Mouse (Mus musculus) Patski (cell line): ENCODE data around the gene Atg9b. TPM values are rescaled to one million over a fixed set of nuclear protein-coding genes. Genes with fewer than 3 reads are reported as not detected.

ENCODE experiments used
- ATAC-seq: fragments of 100-300 bp; one replicate; pipeline ENCODE4 v1.8.0; 2021
- CTCF ChIA-PET: fragments of 350-600 bp; sonication (Branson Sonifier 250); formaldehyde crosslinking; loops from one replicate; lab custom pipeline; 2022; ENCODE audit warnings: inconsistent platforms; lab: Charles Lee
- POLR2A ChIA-PET: fragments of 350-600 bp; sonication (Branson Sonifier 250); formaldehyde crosslinking; loops from one replicate; lab custom pipeline; 2022; ENCODE audit warnings: antibody characterized with exemption, inconsistent platforms; lab: Charles Lee
- DNase-seq: peaks from one replicate; pipeline ENCODE4 v3.0.0-alpha.2; 2011; ENCODE audit warnings: low read depth, low spot score
- H3K27me3 ChIP-seq: fragments of 371-371 bp; one replicate; pipeline ENCODE4 v1.5.1; 2021
- CTCF ChIP-seq: fragments of 100-300 bp; IDR thresholded peaks from one replicate; pipeline ENCODE4 v1.5.1; 2021
- in situ Hi-C: fragments of 300-500 bp; cut with MboI; formaldehyde crosslinking; loops from 3 replicates; pipeline ENCODE4 v1.11.1; 2018; ENCODE audit warnings: low pct_unique_long_range_greater_than_20kb, mixed read lengths
- polyA plus RNA-seq: library from polyadenylated mRNA; unstranded; gene quantifications from one replicate; pipeline ENCODE4 v1.2.3, GENCODE M21; 2021

Atg9b gene
- polyA plus RNA-seq, 1 experiment from 2014 or later, result 0.51 TPM

GRCm38 (mm10) chr5:24353327-24353726 lies 38.6 kb downstream of the Atg9b start:
- TF ChIP-seq CTCF, result no peak
- ChIA-PET POLR2A (no interaction called here), CTCF (no interaction called here)
- in situ Hi-C loops, result no loop called here
- DNase-seq (no peak), ATAC-seq (no peak)
- H3K27me3 ChIP-seq, result peaks cover 43% of the 10 kb centered on the region

GRCm38 (mm10) chr5:24352251-24352859 lies 39.6 kb downstream of the Atg9b start:
- ChIA-PET CTCF (interaction anchor here (1.0 kb wide), 1 partner anchor 18 kb away, joined by 3 read pairs; no protein-coding TSS in a partner anchor), POLR2A (no interaction called here)
- TF ChIP-seq CTCF, result no peak
- DNase-seq (no peak), ATAC-seq (no peak)
- H3K27me3 ChIP-seq, result peaks cover 43% of the 10 kb centered on the region
- in situ Hi-C loops, result no loop called here

GRCm38 (mm10) chr5:24351701-24352171 lies 40.2 kb downstream of the Atg9b start:
- in situ Hi-C loops, result no loop called here
- no peak for DNase-seq
- ChIA-PET CTCF (interaction anchor here (1.0 kb wide), 1 partner anchor 19 kb away, joined by 3 read pairs; no protein-coding TSS in a partner anchor), POLR2A (no interaction called here)
- ATAC-seq, result no peak
- no peak for TF ChIP-seq CTCF
- H3K27me3 ChIP-seq, result peaks cover 43% of the 10 kb centered on the region

GRCm38 (mm10) chr5:24351278-24351677 lies 40.7 kb downstream of the Atg9b start, which contains the start of gene Kcnh2:
Gene Kcnh2 (minus strand): TSS chr5:24351604.
- no peak for TF ChIP-seq CTCF
- in situ Hi-C loops, result no loop called here
- CTCF ChIA-PET, result no interaction called here
- peaks cover 43% of the 10 kb centered on the region for H3K27me3 ChIP-seq
- DNase-seq (no peak), ATAC-seq (no peak)
- POLR2A ChIA-PET, result no interaction called here

- in situ Hi-C loops, result no loop called here
These were observed 41.3 kb downstream of the Atg9b start for GRCm38 (mm10) chr5:24350531-24351250.

GRCm38 (mm10) chr5:24350073-24350472 lies 41.9 kb downstream of the Atg9b start:
- DNase-seq (no peak), ATAC-seq (no peak)
- no peak for TF ChIP-seq CTCF
- POLR2A ChIA-PET, result no interaction called here
- H3K27me3 ChIP-seq, result peaks cover 48% of the 10 kb centered on the region
- CTCF ChIA-PET, result interaction anchor here (1.0 kb wide), 1 partner anchor 11 kb away, joined by 6 read pairs; no protein-coding TSS in a partner anchor
- in situ Hi-C loops, result no loop called here

More at GRCm38 (mm10) chr5:24350531-24351250, 41.3 kb downstream of the Atg9b start:
- ChIA-PET POLR2A (no interaction called here), CTCF (no interaction called here)
- DNase-seq (no peak), ATAC-seq (no peak)
- no peak for TF ChIP-seq CTCF
- peaks cover 43% of the 10 kb centered on the region for H3K27me3 ChIP-seq

GRCm38 (mm10) chr5:24348546-24348945 lies 43.4 kb downstream of the Atg9b start:
- in situ Hi-C loops, result no loop called here
- ChIA-PET POLR2A (no interaction called here), CTCF (interaction anchor here (1.1 kb wide), 1 partner anchor 45 kb away, joined by 5 read pairs; the partner anchor contains the start of gene Abcb8)
- DNase-seq (no peak), ATAC-seq (no peak)
- no peak for TF ChIP-seq CTCF
- H3K27me3 ChIP-seq, result peaks cover 43% of the 10 kb centered on the region

- ChIA-PET CTCF (no interaction called here), POLR2A (no interaction called here)
- H3K27me3 ChIP-seq, result peaks cover 44% of the 10 kb centered on the region
- in situ Hi-C loops, result no loop called here
- DNase-seq, result no peak
- no peak for ATAC-seq
- TF ChIP-seq CTCF, result no peak
These were observed 43.8 kb downstream of the Atg9b start for GRCm38 (mm10) chr5:24348128-24348527.

GRCm38 (mm10) chr5:24347186-24347875 lies 44.6 kb downstream of the Atg9b start:
- ATAC-seq, result no peak
- CTCF ChIA-PET, result no interaction called here
- in situ Hi-C loops, result no loop called here
- POLR2A ChIA-PET, result no interaction called here
- no peak for TF ChIP-seq CTCF
- DNase-seq, result no peak
- peaks cover 41% of the 10 kb centered on the region for H3K27me3 ChIP-seq

- H3K27me3 ChIP-seq, result peaks cover 33% of the 10 kb centered on the region
- in situ Hi-C loops, result no loop called here
- POLR2A ChIA-PET, result no interaction called here
- no peak for TF ChIP-seq CTCF
- DNase-seq (no peak), ATAC-seq (no peak)
- CTCF ChIA-PET, result interaction anchor here (1.0 kb wide), 1 partner anchor 15 kb away, joined by 4 read pairs; no protein-coding TSS in a partner anchor
These were observed 45.6 kb downstream of the Atg9b start for GRCm38 (mm10) chr5:24346313-24346712.
